Comparison of ENCODE assay signal across 21 mouse cellular contexts in genomic region chr6:87273141-87273540, GRCm38 (mm10).
"Had no signal": no experiment of that assay in that cellular context is flagged by ENCODE, and none has a peak within 500 bp of the region (broad histone marks: within the 10 kb centered on the region; RNA-seq: fewer than 3 reads in every experiment).

No protein-coding gene starts in this region.

- H3K27ac ChIP-seq: left cerebral cortex, adult 2 months; limb, embryonic 13.5 days; liver, embryonic 13.5 days; midbrain, embryonic 12.5 days; neural tube, embryonic 13.5 days had no signal

- ATAC-seq: midbrain, embryonic 16.5 days had no signal

- H3K27me3 ChIP-seq: kidney, embryonic 15.5 days; limb, embryonic 13.5 days; midbrain, embryonic 12.5 days; neural tube, embryonic 13.5 days had no signal

- H3K4me3 ChIP-seq: kidney, embryonic 15.5 days; left cerebral cortex, adult 2 months; limb, embryonic 13.5 days; liver, embryonic 13.5 days; midbrain, embryonic 12.5 days; myocyte; neural tube, embryonic 13.5 days had no signal

- H3K36me3 ChIP-seq: liver, embryonic 13.5 days had no signal

- H3K9ac ChIP-seq: kidney, embryonic 15.5 days; limb, embryonic 13.5 days; liver, embryonic 13.5 days; midbrain, embryonic 12.5 days; neural tube, embryonic 13.5 days had no signal

- H3K4me2 ChIP-seq: kidney, embryonic 15.5 days; limb, embryonic 13.5 days; liver, embryonic 13.5 days; midbrain, embryonic 12.5 days; neural tube, embryonic 13.5 days had no signal

- DNase-seq: kidney, adult 11 months; kidney, adult 8-10 months; kidney, postnatal 10 days; kidney, postnatal 36 days; layer of hippocampus, postnatal 36 days; liver; liver, embryonic 13.5 days; lung, postnatal 14 days; lung, postnatal 4 days; retina, postnatal 1 day; right cerebral cortex, postnatal 25 days; spleen, adult 18-20 months; thymus, adult 18-20 months; thymus, postnatal 36 days had no signal

- H3K9me3 ChIP-seq: kidney, embryonic 15.5 days had no signal
